Mouse (Mus musculus) stomach, adult 2 months (tissue): Measurements from ENCODE around the gene Angptl3. TPM values are rescaled to one million over a fixed set of nuclear protein-coding genes. Genes with fewer than 3 reads are reported as not detected.

Experiments
- polyA plus RNA-seq: library from polyadenylated mRNA; depleted of rRNA; stranded (reverse); fragments of >200 nt; gene quantifications from 2 replicates; pipeline ENCODE4 v1.2.3, GENCODE M21; 2012; rRNA removed

Angptl3 gene
- not detected in 2 replicates for polyA plus RNA-seq

GRCm38 (mm10) chr4:99030686-99031085, at the start of gene Angptl3:
TSS of gene Angptl3 (plus strand) at chr4:99030954.

Other genes starting within 250 kb of the Angptl3 start
- 0.14 and 0.32 TPM in 2 replicates for gene Kank4, start 213.4 kb upstream of the Angptl3 start, polyA plus RNA-seq
- gene I0C0044D17Rik, start 207.1 kb upstream of the Angptl3 start, polyA plus RNA-seq = not detected in 2 replicates
- 39.2 and 91.4 TPM in 2 replicates for gene Usp1, start 107.1 kb upstream of the Angptl3 start, polyA plus RNA-seq
- gene Dock7, start 90.0 kb downstream of the Angptl3 start, polyA plus RNA-seq = 4.0 and 7.2 TPM in 2 replicates
- gene Atg4c, start 163.0 kb downstream of the Angptl3 start, polyA plus RNA-seq = 0.24 and 0.54 TPM in 2 replicates